Mouse (Mus musculus) limb, embryonic 11.5 days (tissue): ENCODE results near the gene Birc6. TPM values are rescaled to one million over a fixed set of nuclear protein-coding genes. Genes with fewer than 3 reads are reported as not detected.

Source experiments
- ATAC-seq: fragments of 200-750 bp; cut with Nextera tagmentation; 2 replicates; pipeline ENCODE4 v1.8.0; 2017; ENCODE audit warnings: low read depth; ENCODE audit not compliant: insufficient number of reproducible peaks, low FRiP score, low TSS enrichment
- DNase-seq: peaks from one replicate; pipeline ENCODE4 v3.0.0-alpha.2; 2015; ENCODE audit warnings: low spot score
- H3K27ac ChIP-seq: fragments of 300-500 bp; sonication (generic); replicated peaks from 2 replicates; pipeline ENCODE4 v1.5.1; 2014; ENCODE audit warnings: low read depth, mild to moderate bottlenecking, low read length
- H3K27me3 ChIP-seq: fragments of 300-500 bp; sonication (generic); 2 replicates; pipeline ENCODE4 v1.6.1; 2014; ENCODE audit warnings: mild to moderate bottlenecking, low read length, mixed read lengths; ENCODE audit not compliant: control insufficient read depth, insufficient read depth
- H3K36me3 ChIP-seq: fragments of 300-500 bp; sonication (generic); 2 replicates; pipeline ENCODE4 v1.6.1; 2014; ENCODE audit warnings: mild to moderate bottlenecking, low read length, moderate library complexity, mixed read lengths; ENCODE audit not compliant: control insufficient read depth, insufficient read depth
- H3K4me1 ChIP-seq: fragments of 300-500 bp; sonication (generic); 2 replicates; pipeline ENCODE4 v1.6.1; 2014; ENCODE audit warnings: low read length, mixed read lengths; ENCODE audit not compliant: control insufficient read depth, insufficient read depth
- H3K4me2 ChIP-seq: fragments of 300-500 bp; sonication (generic); 2 replicates; pipeline ENCODE4 v1.6.1; 2014; ENCODE audit warnings: low read depth, mild to moderate bottlenecking, moderate library complexity; ENCODE audit not compliant: severe bottlenecking
- H3K4me3 ChIP-seq: fragments of 300-500 bp; sonication (generic); 2 replicates; pipeline ENCODE4 v1.5.1; 2014; ENCODE audit warnings: low read depth, low read length
- H3K9ac ChIP-seq: fragments of 300-500 bp; sonication (generic); 2 replicates; pipeline ENCODE4 v1.6.1; 2014; ENCODE audit warnings: mild to moderate bottlenecking, low read length
- H3K9me3 ChIP-seq: fragments of 300-500 bp; sonication (generic); 2 replicates; pipeline ENCODE4 v1.6.1; 2016; ENCODE audit warnings: low read length; ENCODE audit not compliant: control insufficient read depth
- WGBS: fragments of 180-500 bp; shearing (Covaris S2); extraction: QIAGEN DNeasy Blood & Tissue Kit; methylation state at CpG from one replicate; pipeline ENCODE4 v1.1.7; 2014; 5-methylcytosine and 5-hydroxymethylcytosine counted together
- polyA plus RNA-seq: library from polyadenylated mRNA; unstranded; fragments of >200 nt; fragmentation: Nextera tagmentation; extraction: Ambion mirVana; gene quantifications from 2 replicates; pipeline ENCODE4 v1.2.1, GENCODE M21; 2014

The Birc6 gene
- polyA plus RNA-seq, 1 experiment from 2014 or later = 82.5 TPM

- H3K4me3 ChIP-seq = no peak overlapping the region
- no peak overlapping the region for H3K27ac ChIP-seq
- DNase-seq (no peak), ATAC-seq (no peak)
- H3K36me3 ChIP-seq = no peaks in the 10 kb centered on the region
- no peaks in the 10 kb centered on the region for H3K4me1 ChIP-seq
- WGBS = 93% methylated on average over 1 of the region's 1 CpGs
- no peak overlapping the region for H3K9ac ChIP-seq
- H3K27me3 ChIP-seq = no peaks in the 10 kb centered on the region
- no peaks in the 10 kb centered on the region for H3K9me3 ChIP-seq
- H3K4me2 ChIP-seq = no peak overlapping the region
These were observed 9.4 kb downstream of the Birc6 start for GRCm38 (mm10) chr17:74537526-74537925.

- no peak overlapping the region for H3K4me3 ChIP-seq
- H3K27me3 ChIP-seq = no peaks in the 10 kb centered on the region
- H3K9ac ChIP-seq = no peak overlapping the region
- no peak overlapping the region for H3K27ac ChIP-seq
- H3K9me3 ChIP-seq = no peaks in the 10 kb centered on the region
- DNase-seq (no peak), ATAC-seq (no peak)
- H3K4me1 ChIP-seq = no peaks in the 10 kb centered on the region
- no peak overlapping the region for H3K4me2 ChIP-seq
- WGBS = 98% methylated on average over 2 of the region's 2 CpGs
- H3K36me3 ChIP-seq = peaks cover 5% of the 10 kb centered on the region
These were observed 15.5 kb downstream of the Birc6 start for GRCm38 (mm10) chr17:74543615-74544014.

DNA sequence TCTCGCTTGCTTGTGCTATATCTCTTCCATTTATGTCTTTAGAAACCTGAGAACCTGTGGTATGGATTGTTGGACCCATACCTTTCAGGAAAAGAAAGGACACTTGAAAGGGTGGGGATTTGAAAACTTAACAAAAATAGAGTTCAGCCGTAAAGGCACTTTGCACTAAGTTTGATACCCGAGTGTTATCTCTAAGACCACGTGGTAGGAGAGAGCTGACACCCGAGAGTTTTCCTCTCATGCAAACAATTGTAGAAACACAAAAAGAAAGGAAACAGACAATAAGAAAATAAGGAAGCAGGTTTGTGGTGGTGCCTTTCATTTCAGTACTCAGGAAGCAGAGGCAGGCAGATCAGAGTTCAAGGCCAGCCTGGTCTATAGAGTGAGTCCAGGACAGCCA, 26.0 kb downstream of the Birc6 start:
- 86% methylated on average over 5 of the region's 5 CpGs for WGBS
- H3K9ac ChIP-seq = no peak overlapping the region

DNA sequence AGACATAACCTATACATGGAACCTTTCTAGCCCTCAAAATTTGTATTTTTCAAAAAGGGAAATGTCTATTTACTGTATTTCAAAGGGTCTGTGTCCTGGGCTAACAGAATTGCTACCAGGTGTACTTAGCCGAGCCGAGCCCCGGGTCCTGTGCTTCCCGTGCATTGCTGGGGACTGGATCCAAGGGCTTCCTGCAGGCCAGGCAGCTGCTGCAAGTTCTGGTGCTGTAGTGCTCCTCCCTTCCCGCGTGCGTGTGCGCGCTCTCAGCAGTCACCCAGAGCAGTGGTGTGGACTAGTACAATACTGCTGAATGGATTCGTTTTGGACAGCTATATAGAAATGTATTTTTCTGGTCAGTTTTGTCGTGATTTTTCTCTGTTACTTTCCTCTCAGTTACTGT, 31.8 kb downstream of the Birc6 start:
- Histone ChIP-seq H3K4me2 (no peak overlapping the region), H3K27me3 (no peaks in the 10 kb centered on the region), H3K9ac (no peak overlapping the region), H3K9me3 (no peaks in the 10 kb centered on the region), H3K36me3 (peaks cover 4% of the 10 kb centered on the region; the same call in 1 of the 2 replicates), H3K27ac (no peak overlapping the region), H3K4me1 (no peaks in the 10 kb centered on the region), H3K4me3 (no peak overlapping the region)
- DNase-seq (no peak), ATAC-seq (no peak)
- WGBS = 85% methylated on average over 11 of the region's 11 CpGs

More for the DNA sequence above, 26.0 kb downstream of the Birc6 start:
- DNase-seq (no peak), ATAC-seq (no peak)
- H3K36me3 ChIP-seq = peaks cover 2% of the 10 kb centered on the region; the same call in 1 of the 2 replicates
- H3K4me2 ChIP-seq = no peak overlapping the region
- H3K9me3 ChIP-seq = no peaks in the 10 kb centered on the region
- no peaks in the 10 kb centered on the region for H3K4me1 ChIP-seq
- H3K4me3 ChIP-seq = no peak overlapping the region
- H3K27me3 ChIP-seq = no peaks in the 10 kb centered on the region
- no peak overlapping the region for H3K27ac ChIP-seq

DNA sequence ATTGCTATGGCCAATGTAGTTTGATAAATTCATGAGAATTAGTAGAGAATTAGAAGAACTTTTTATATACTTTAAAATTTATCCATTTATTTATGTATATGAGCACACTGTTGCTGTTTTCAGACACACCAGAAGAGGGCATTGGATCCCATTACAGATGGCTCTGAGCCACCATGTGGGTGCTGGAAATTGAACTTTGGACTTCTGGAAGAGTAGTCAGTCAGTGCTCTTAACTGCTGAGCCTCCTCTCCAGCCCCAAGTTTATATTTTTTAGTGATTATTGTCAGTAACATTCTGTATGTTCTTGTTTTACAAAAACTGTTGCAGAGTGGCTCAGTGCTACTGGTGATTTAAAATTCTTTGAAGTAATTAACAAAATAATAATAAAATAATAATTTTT, 36.1 kb downstream of the Birc6 start:
- Histone ChIP-seq H3K4me1 (no peaks in the 10 kb centered on the region), H3K9ac (no peak overlapping the region), H3K9me3 (no peaks in the 10 kb centered on the region), H3K27me3 (no peaks in the 10 kb centered on the region), H3K4me3 (no peak overlapping the region), H3K27ac (no peak overlapping the region), H3K4me2 (no peak overlapping the region), H3K36me3 (peaks cover 4% of the 10 kb centered on the region; the same call in 1 of the 2 replicates)
- no peak for DNase-seq
- ATAC-seq = no peak

- WGBS = 88% methylated on average over 1 of the region's 1 CpGs
- no peak overlapping the region for H3K4me2 ChIP-seq
- no peak overlapping the region for H3K9ac ChIP-seq
- H3K9me3 ChIP-seq = no peaks in the 10 kb centered on the region
- H3K4me3 ChIP-seq = no peak overlapping the region
- H3K36me3 ChIP-seq = peaks cover 3% of the 10 kb centered on the region; the same call in 1 of the 2 replicates
- no peak for ATAC-seq
- no peak overlapping the region for H3K27ac ChIP-seq
- H3K4me1 ChIP-seq = no peaks in the 10 kb centered on the region
- H3K27me3 ChIP-seq = no peaks in the 10 kb centered on the region
- no peak for DNase-seq
These were observed 41.1 kb downstream of the Birc6 start for GRCm38 (mm10) chr17:74569219-74569618.

DNA sequence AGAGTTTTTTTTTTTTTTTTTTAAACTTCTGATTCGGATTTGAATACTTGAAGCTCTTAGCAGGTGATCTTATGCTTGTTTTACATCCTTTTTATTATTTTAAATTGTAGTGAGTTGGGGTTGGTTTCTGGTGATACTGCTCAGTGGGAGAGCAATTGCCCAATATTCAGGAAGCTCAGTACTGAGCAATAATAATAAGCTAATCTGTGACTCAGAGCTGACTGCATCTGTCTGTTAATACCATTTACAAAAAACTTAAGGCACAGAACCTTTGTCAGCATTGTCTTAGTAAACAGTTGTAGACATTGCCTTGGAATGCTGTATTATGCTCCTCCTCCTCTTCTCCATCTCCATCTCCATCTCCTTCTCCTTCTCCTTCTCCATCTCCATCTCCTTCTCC, 42.5 kb downstream of the Birc6 start:
- Histone ChIP-seq H3K4me1 (no peaks in the 10 kb centered on the region), H3K27me3 (no peaks in the 10 kb centered on the region), H3K4me2 (no peak overlapping the region), H3K27ac (no peak overlapping the region), H3K4me3 (no peak overlapping the region), H3K9me3 (no peaks in the 10 kb centered on the region), H3K9ac (no peak overlapping the region), H3K36me3 (peaks cover 3% of the 10 kb centered on the region; the same call in 1 of the 2 replicates)
- DNase-seq (no peak), ATAC-seq (no peak)
- WGBS = 86% methylated on average over 1 of the region's 1 CpGs

DNA sequence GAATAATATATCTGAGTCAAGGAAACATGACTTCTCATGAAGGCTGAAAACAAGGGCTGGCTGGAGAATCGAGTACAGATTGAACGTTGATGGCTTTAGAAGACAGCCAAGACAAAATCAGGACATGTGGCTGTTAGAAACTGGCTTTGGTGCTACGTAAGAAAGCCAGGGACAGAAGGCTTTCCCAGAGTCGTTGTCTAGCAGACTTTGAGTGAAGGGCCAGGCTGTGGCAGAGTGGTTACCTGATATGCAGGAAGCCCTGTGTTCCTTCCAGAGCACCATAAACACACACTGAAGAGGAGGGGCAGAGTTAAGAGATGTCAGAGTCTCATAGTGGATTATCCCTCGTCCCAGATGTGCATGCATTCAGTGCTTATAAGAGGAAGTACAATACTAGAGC, 49.1 kb downstream of the Birc6 start:
- no peak for ATAC-seq
- H3K36me3 ChIP-seq = peaks cover 7% of the 10 kb centered on the region; the same call in 1 of the 2 replicates
- no peak overlapping the region for H3K9ac ChIP-seq
- no peak overlapping the region for H3K4me3 ChIP-seq
- no peak overlapping the region for H3K27ac ChIP-seq
- H3K4me2 ChIP-seq = no peak overlapping the region
- no peaks in the 10 kb centered on the region for H3K9me3 ChIP-seq
- 60% methylated on average over 5 of the region's 5 CpGs for WGBS
- no peaks in the 10 kb centered on the region for H3K4me1 ChIP-seq
- DNase-seq = no peak
- no peaks in the 10 kb centered on the region for H3K27me3 ChIP-seq

GRCm38 (mm10) chr17:74579586-74579985, 51.5 kb downstream of the Birc6 start:
- peaks cover 7% of the 10 kb centered on the region; the same call in 1 of the 2 replicates for H3K36me3 ChIP-seq
- H3K4me1 ChIP-seq = no peaks in the 10 kb centered on the region
- H3K9ac ChIP-seq = no peak overlapping the region
- no peak for ATAC-seq
- no peak for DNase-seq
- no peak overlapping the region for H3K4me3 ChIP-seq
- H3K4me2 ChIP-seq = no peak overlapping the region
- WGBS = 94% methylated on average over 7 of the region's 7 CpGs
- no peaks in the 10 kb centered on the region for H3K27me3 ChIP-seq
- no peak overlapping the region for H3K27ac ChIP-seq
- H3K9me3 ChIP-seq = no peaks in the 10 kb centered on the region
